Mouse (Mus musculus): Measurements from ENCODE around the gene E130114P18Rik. TPM values are rescaled to one million over a fixed set of nuclear protein-coding genes. Genes with fewer than 3 reads are reported as not detected.

Gene E130114P18Rik
- polyA plus RNA-seq, 1 experiment from 2014 or later = 1.6 TPM

DNA sequence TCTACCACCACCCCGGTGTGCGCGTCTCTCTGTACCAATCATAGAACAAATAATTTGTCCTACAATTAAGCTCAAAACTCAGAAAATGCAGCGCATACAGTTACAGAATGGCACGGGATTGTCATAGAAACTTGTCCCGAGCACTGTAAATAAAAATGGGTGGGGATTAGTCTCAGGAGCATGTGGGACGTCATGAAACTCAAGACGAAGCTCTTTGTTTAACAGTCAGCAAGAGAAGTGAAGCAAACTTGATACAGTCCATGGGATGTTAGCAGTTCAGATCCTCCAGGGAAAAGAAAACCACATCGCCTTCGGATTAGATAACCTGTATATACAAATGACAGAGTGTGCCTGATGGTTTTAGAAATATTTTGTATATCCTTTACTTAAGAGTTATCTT is 18.6 kb upstream of the E130114P18Rik start:
- ATAC-seq = no peak
- H3K4me2 ChIP-seq (replicated peaks; ENCODE audit: low read depth) = no peak overlapping the region
- WGBS = 73% methylated on average over 10 of the region's 10 CpGs
- no peaks in the 10 kb centered on the region for H3K36me3 ChIP-seq (ENCODE audit: control insufficient read depth, insufficient read depth)
- H3K4me3 ChIP-seq (ENCODE audit: low read depth, low read length) = no peak overlapping the region
- H3K4me1 ChIP-seq (replicated peaks; ENCODE audit: control insufficient read depth, insufficient read depth, low read length) = no peaks in the 10 kb centered on the region
- H3K27me3 ChIP-seq (replicated peaks; ENCODE audit: control insufficient read depth, insufficient read depth, low read length) = no peaks in the 10 kb centered on the region
- H3K27ac ChIP-seq (ENCODE audit: low read depth, low read length) = no peak overlapping the region
- no peak overlapping the region for H3K9ac ChIP-seq (ENCODE audit: low read depth, low read length)
- no peak for TF ChIP-seq CTCF (IDR thresholded peaks at IDR 0.05; ENCODE audit: low read depth)
- no peaks in the 10 kb centered on the region for H3K9me3 ChIP-seq (ENCODE audit: control insufficient read depth)

DNA sequence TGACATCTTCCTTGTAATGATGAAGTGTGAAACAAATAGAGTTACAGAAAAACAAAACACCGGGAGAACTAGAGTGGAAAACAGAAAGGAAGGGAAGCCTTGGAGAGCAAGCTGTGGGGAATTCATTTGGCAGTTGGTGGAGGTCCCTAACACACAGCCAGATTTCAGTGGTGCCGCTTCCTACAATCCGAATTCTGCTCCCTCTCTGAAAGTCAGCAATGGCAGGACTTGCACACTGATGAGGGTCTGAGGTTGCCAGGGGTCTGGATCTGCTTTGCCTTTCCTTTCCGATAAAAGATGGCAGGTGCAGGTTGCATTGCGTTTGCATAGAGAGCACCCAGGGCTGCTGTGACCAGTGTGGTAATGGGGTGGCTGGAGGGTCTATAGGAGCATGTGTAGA is 18.1 kb upstream of the E130114P18Rik start:
- H3K4me2 ChIP-seq (replicated peaks; ENCODE audit: low read depth) = no peak overlapping the region
- no peaks in the 10 kb centered on the region for H3K36me3 ChIP-seq (ENCODE audit: control insufficient read depth, insufficient read depth)
- H3K27ac ChIP-seq (ENCODE audit: low read depth, low read length) = no peak overlapping the region
- WGBS = 85% methylated on average over 5 of the region's 5 CpGs
- ATAC-seq = no peak
- no peak overlapping the region for H3K4me3 ChIP-seq (ENCODE audit: low read depth, low read length)
- H3K9ac ChIP-seq (ENCODE audit: low read depth, low read length) = no peak overlapping the region
- H3K4me1 ChIP-seq (replicated peaks; ENCODE audit: control insufficient read depth, insufficient read depth, low read length) = no peaks in the 10 kb centered on the region
- no peaks in the 10 kb centered on the region for H3K9me3 ChIP-seq (ENCODE audit: control insufficient read depth)
- no peak for TF ChIP-seq CTCF (IDR thresholded peaks at IDR 0.05; ENCODE audit: low read depth)
- H3K27me3 ChIP-seq (replicated peaks; ENCODE audit: control insufficient read depth, insufficient read depth, low read length) = no peaks in the 10 kb centered on the region

DNA sequence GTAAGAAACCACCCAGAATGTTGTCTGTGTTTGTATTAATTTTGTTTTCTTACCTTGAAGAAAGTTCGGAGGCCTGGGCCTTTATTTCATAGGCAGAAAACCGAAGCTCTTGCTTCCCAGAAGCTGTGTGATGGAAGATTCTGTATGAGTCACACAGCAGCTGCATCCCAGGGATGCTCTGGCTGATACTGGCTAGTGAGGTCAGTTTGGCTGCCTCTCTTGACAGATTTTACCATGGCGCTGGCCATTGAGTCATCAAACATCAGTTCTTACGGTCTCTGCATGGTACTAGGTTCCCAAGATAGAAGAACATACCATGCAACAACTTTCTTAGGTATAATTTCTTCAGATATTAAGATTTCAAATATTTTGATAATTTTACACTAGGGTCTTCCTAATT is 17.0 kb upstream of the E130114P18Rik start:
- TF ChIP-seq CTCF (IDR thresholded peaks at IDR 0.05; ENCODE audit: low read depth) = no peak
- H3K27ac ChIP-seq (ENCODE audit: low read depth, low read length) = no peak overlapping the region
- H3K4me2 ChIP-seq (replicated peaks; ENCODE audit: low read depth) = no peak overlapping the region
- H3K4me3 ChIP-seq (ENCODE audit: low read depth, low read length) = no peak overlapping the region
- H3K9me3 ChIP-seq (ENCODE audit: control insufficient read depth) = no peaks in the 10 kb centered on the region
- no peaks in the 10 kb centered on the region for H3K4me1 ChIP-seq (replicated peaks; ENCODE audit: control insufficient read depth, insufficient read depth, low read length)
- no peaks in the 10 kb centered on the region for H3K36me3 ChIP-seq (ENCODE audit: control insufficient read depth, insufficient read depth)
- 85% methylated on average over 4 of the region's 4 CpGs for WGBS
- no peaks in the 10 kb centered on the region for H3K27me3 ChIP-seq (replicated peaks; ENCODE audit: control insufficient read depth, insufficient read depth, low read length)
- no peak for ATAC-seq
- no peak overlapping the region for H3K9ac ChIP-seq (ENCODE audit: low read depth, low read length)

DNA sequence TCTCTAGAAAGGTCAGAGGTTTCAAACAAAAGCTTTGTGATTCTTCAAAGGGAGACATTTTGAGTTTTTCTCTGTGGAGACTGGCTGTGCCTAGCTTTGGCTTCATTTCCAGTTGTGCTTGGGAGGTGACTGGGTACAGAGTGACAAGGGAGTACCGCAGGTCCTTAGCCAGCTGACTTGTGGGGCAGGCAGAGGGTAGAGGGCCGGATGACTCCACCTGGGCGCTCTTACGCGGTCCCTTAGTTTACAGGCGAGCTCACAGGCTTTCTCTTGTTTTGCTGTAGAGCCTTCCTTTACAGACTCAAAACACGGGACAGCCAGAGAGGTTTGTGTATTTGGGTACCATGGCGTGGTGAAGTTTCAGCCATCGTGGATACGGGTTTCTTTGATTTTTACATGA is 16.1 kb upstream of the E130114P18Rik start:
- Histone ChIP-seq H3K27me3 (replicated peaks; ENCODE audit: control insufficient read depth, insufficient read depth, low read length) (no peaks in the 10 kb centered on the region), H3K9ac (ENCODE audit: low read depth, low read length) (no peak overlapping the region), H3K4me3 (ENCODE audit: low read depth, low read length) (no peak overlapping the region), H3K9me3 (ENCODE audit: control insufficient read depth) (no peaks in the 10 kb centered on the region), H3K36me3 (ENCODE audit: control insufficient read depth, insufficient read depth) (no peaks in the 10 kb centered on the region), H3K4me1 (replicated peaks; ENCODE audit: control insufficient read depth, insufficient read depth, low read length) (no peaks in the 10 kb centered on the region), H3K27ac (ENCODE audit: low read depth, low read length) (no peak overlapping the region), H3K4me2 (replicated peaks; ENCODE audit: low read depth) (no peak overlapping the region)
- ATAC-seq = no peak
- 90% methylated on average over 10 of the region's 10 CpGs for WGBS
- TF ChIP-seq CTCF (IDR thresholded peaks at IDR 0.05; ENCODE audit: low read depth) = no peak

DNA sequence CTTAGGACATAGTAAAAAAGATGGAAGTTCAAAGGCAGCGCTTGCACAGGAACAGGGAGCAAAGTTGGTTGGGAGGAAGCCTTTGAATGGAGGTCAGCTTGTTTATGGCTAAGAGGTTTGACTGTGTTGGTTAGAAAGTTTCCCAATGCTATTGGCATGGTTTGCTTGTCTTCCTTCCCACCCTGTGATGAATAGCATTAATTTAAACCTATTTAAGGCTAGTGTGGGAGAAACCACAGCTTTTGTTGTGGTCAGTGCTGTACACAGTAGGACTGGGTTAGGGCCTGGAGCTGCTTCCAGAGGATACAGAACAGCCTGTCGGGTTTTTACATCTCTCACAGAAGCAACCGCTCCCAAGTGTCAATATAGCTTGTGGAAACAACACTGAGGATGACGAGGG is 10.7 kb upstream of the E130114P18Rik start:
- H3K27me3 ChIP-seq (replicated peaks; ENCODE audit: control insufficient read depth, insufficient read depth, low read length) = no peaks in the 10 kb centered on the region
- no peaks in the 10 kb centered on the region for H3K4me1 ChIP-seq (replicated peaks; ENCODE audit: control insufficient read depth, insufficient read depth, low read length)
- peaks cover 9% of the 10 kb centered on the region for H3K36me3 ChIP-seq (ENCODE audit: control insufficient read depth, insufficient read depth)
- 81% methylated on average over 4 of the region's 4 CpGs for WGBS
- H3K4me3 ChIP-seq (ENCODE audit: low read depth, low read length) = no peak overlapping the region
- ATAC-seq = no peak
- H3K27ac ChIP-seq (ENCODE audit: low read depth, low read length) = no peak overlapping the region
- TF ChIP-seq CTCF (IDR thresholded peaks at IDR 0.05; ENCODE audit: low read depth) = no peak
- no peaks in the 10 kb centered on the region for H3K9me3 ChIP-seq (ENCODE audit: control insufficient read depth)
- H3K9ac ChIP-seq (ENCODE audit: low read depth, low read length) = no peak overlapping the region
- no peak overlapping the region for H3K4me2 ChIP-seq (replicated peaks; ENCODE audit: low read depth)

DNA sequence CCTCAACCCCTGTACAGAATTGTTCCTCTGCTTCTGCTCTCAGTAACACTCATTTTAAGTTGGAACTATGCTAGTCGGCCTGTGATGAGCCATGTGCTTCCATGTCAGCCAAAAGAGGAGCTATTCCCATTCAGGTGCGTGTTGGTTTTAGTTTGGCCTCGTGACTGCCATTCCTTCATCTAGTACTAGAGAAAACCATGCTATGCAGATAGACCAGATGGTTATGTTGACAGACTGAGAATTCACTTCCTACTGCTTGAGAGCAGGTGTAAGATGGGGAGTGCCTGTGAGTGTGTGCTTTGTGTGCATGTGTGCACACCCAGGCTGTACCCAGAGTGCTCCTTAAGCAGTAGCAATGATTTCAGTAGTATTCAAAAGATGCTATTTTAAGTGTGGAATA is 9.6 kb upstream of the E130114P18Rik start:
- no peak for TF ChIP-seq CTCF (IDR thresholded peaks at IDR 0.05; ENCODE audit: low read depth)
- ATAC-seq = no peak
- Histone ChIP-seq H3K4me3 (ENCODE audit: low read depth, low read length) (no peak overlapping the region), H3K9me3 (ENCODE audit: control insufficient read depth) (no peaks in the 10 kb centered on the region), H3K9ac (ENCODE audit: low read depth, low read length) (no peak overlapping the region), H3K27me3 (replicated peaks; ENCODE audit: control insufficient read depth, insufficient read depth, low read length) (no peaks in the 10 kb centered on the region), H3K4me2 (replicated peaks; ENCODE audit: low read depth) (no peak overlapping the region), H3K27ac (ENCODE audit: low read depth, low read length) (no peak overlapping the region), H3K36me3 (ENCODE audit: control insufficient read depth, insufficient read depth) (peaks cover 15% of the 10 kb centered on the region), H3K4me1 (replicated peaks; ENCODE audit: control insufficient read depth, insufficient read depth, low read length) (no peaks in the 10 kb centered on the region)
- 71% methylated on average over 3 of the region's 3 CpGs for WGBS

DNA sequence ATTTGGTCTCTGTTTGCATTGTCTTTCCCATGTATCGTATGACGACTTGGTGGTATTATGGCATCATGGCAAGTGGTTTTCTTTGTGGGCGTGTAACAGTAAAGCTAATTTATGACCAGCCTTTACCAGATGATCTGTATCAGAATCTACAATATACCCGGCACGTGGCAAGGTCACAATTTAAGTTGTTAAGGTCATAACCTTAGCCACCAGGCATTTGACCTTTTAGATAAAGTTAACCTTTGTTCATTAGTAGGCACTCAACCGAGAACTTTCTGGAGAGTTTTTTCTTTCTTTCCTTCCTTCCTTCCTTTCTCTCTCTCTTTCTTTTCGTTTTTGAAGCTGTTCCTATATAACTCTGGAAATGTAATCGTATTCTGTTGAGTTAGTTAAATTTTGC is 8.7 kb upstream of the E130114P18Rik start:
- H3K36me3 ChIP-seq (ENCODE audit: control insufficient read depth, insufficient read depth) = peaks cover 15% of the 10 kb centered on the region
- no peak for ATAC-seq
- no peaks in the 10 kb centered on the region for H3K4me1 ChIP-seq (replicated peaks; ENCODE audit: control insufficient read depth, insufficient read depth, low read length)
- no peak overlapping the region for H3K27ac ChIP-seq (ENCODE audit: low read depth, low read length)
- H3K4me2 ChIP-seq (replicated peaks; ENCODE audit: low read depth) = no peak overlapping the region
- H3K4me3 ChIP-seq (ENCODE audit: low read depth, low read length) = no peak overlapping the region
- no peaks in the 10 kb centered on the region for H3K27me3 ChIP-seq (replicated peaks; ENCODE audit: control insufficient read depth, insufficient read depth, low read length)
- TF ChIP-seq CTCF (IDR thresholded peaks at IDR 0.05; ENCODE audit: low read depth) = no peak
- no peak overlapping the region for H3K9ac ChIP-seq (ENCODE audit: low read depth, low read length)
- 66% methylated on average over 8 of the region's 8 CpGs for WGBS
- H3K9me3 ChIP-seq (ENCODE audit: control insufficient read depth) = no peaks in the 10 kb centered on the region
